Mouse (Mus musculus) heart, adult 2 months (tissue): ENCODE measurements at regions not wholly inside any gene's neighbourhood (a gene's known extent, or its start where the extent isn't known, plus 50 kb on each side); places are given as distances from the start of the nearest gene placed in this dataset.

Source experiments
- CTCF ChIP-seq: fragments of 200-600 bp; IDR thresholded peaks from 2 replicates; pipeline ENCODE4 v1.8.1; 2022; ENCODE audit warnings: antibody characterized with exemption, mild to moderate bottlenecking, moderate library complexity
- EP300 ChIP-seq: fragments of 200-500 bp; IDR thresholded peaks from 2 replicates; pipeline ENCODE4 v1.6.1; 2011; ENCODE audit warnings: low read depth, low read length, control low read depth; ENCODE audit not compliant: insufficient read depth
- POLR2A ChIP-seq: fragments of 200-500 bp; IDR thresholded peaks from 2 replicates; pipeline ENCODE4 v1.6.1; 2011; ENCODE audit warnings: mild to moderate bottlenecking, low read depth, low read length, control low read depth; ENCODE audit not compliant: insufficient read depth

DNA sequence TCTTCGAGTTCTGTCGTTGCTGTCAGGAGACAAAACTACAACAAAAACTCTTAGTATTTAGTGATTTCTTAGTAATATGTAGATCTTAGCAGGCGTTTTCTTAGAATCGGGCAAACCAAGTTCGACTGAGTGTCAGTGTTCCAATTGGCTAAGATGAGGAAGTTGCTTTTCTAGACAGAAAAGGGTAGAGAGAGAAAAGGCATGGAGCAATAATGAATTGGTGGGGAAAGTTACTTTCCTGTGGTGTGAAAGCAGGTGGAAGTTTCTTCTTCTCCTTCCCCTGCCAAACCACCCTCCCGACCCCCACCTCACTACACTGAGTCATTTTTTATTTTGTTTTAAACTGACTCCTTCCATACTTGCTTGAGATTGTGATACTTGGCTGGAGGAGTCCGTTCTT is 62.0 kb downstream of the Gadd45g start:
- TF ChIP-seq POLR2A, result no peak
- TF ChIP-seq CTCF, result no peak
- TF ChIP-seq EP300, result no peak
